Mouse (Mus musculus) left cerebral cortex, adult 2 months (tissue): Measurements from ENCODE around the gene Aadacl2. TPM values are rescaled to one million over a fixed set of nuclear protein-coding genes. Genes with fewer than 3 reads are reported as not detected.

Source experiments
- DNase-seq, 2 experiments: peaks; one replicate each; pipeline ENCODE4 v3.0.0; 2021 to 2022; ENCODE audit warnings: low spot score in 2 of 2, mixed read lengths in 1 of 2; ENCODE audit errors: extremely low spot score in 1 of 2
- H3K27ac ChIP-seq: fragments of 200-600 bp; 2 replicates; pipeline ENCODE4 v1.8.1; 2022
- H3K4me3 ChIP-seq: fragments of 200-600 bp; 2 replicates; pipeline ENCODE4 v1.8.1; 2022
- CTCF ChIP-seq: fragments of 200-600 bp; IDR thresholded peaks from 2 replicates; pipeline ENCODE4 v1.8.1; 2022; ENCODE audit warnings: antibody characterized with exemption, mild to moderate bottlenecking, moderate library complexity
- intact Hi-C: fragments of 180-260 bp; cut with DNase I; formaldehyde crosslinking; loops from one replicate; pipeline ENCODE4 v1.15.1; 2025
- long read RNA-seq, 2 experiments: library from polyadenylated mRNA; stranded (forward); transcript quantifications; one replicate each; pipeline ENCODE4 v2.0.0; 2021; ENCODE audit warnings: borderline mapping rate in 2 of 2
- total RNA-seq, 2 experiments: library from RNA; stranded (reverse); gene quantifications; 2 replicates each; pipeline ENCODE4 v1.2.3; 2021

Gene Aadacl2
- not detected for total RNA-seq
- long read RNA-seq, experiment 1 = 0 reads
- long read RNA-seq, experiment 2 = 0 reads

DNA sequence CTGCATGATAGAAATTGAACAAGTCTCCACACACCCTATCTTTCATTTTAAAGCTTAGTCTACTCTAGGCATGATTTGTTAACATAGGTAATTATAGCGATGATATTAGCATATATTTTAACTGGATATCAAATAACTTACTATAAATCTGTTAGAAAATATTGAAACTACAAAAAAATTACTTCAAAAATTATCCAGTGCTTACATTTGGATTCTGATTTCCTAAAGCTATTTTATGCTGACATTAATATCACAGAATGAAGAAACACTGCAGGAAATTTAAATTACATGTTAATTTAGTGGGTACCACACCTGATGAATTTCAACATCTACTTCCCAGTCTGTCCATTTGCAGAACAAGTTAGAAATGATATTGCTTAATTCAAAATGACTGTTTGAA, at the start of gene Aadacl2:
TSS of gene Aadacl2 (plus strand) at position 301 of the 400 bp plus-strand sequence.
- H3K27ac ChIP-seq = no peak within 1 kb of the TSS
- DNase-seq = no peak
- TF ChIP-seq CTCF = no peak
- no peak within 1 kb of the TSS for H3K4me3 ChIP-seq
- intact Hi-C loops = no loop called here

DNA sequence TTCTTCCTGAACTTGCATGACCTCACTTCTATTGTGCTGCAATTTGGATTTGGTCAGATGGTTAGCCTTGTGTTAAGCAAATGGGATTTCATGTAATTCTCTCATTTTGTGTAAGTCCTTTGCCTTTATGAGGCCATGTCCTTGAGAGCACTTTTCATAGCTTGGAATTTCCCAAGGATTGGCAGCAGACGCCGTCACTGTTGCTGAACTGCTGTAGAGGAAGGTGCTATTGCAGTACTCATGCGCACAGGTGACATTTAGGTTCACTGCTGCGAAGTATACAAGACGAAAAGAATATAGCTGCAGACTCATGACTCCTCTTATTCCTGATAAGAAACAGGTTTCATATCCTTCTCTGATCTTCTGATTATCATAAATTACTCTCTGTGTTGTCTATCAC, 35.7 kb upstream of the Aadacl2 start:
- no peak for DNase-seq
- H3K4me3 ChIP-seq = no peak overlapping the region
- intact Hi-C loops = no loop called here
- H3K27ac ChIP-seq = no peak overlapping the region
- TF ChIP-seq CTCF = no peak

GRCm38 (mm10) chr3:59974591-59974990, 32.0 kb upstream of the Aadacl2 start:
- no peak overlapping the region for H3K27ac ChIP-seq
- intact Hi-C loops = no loop called here
- H3K4me3 ChIP-seq = no peak overlapping the region
- no peak for DNase-seq
- TF ChIP-seq CTCF = no peak

DNA sequence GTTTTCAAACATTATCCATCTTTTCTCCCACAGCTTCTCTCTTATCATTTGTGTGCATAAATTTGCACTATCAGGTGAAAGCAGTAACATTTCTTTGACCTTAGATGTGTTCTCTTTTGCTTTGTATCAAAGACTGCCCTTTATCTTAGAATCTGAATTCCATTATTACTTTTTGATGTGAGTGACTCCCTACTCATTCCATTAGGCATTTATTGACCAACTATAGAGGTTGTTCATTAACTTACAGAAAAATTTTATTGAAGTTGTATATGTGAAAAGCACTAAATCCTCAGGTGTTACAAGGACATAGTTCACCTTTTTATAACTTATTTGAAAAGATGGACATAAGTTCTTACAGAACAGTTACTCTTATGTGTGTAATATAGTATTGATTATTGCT, 2.9 kb upstream of the Aadacl2 start:
- no peak for DNase-seq
- no peak for TF ChIP-seq CTCF
- Histone ChIP-seq H3K4me3 (no peak overlapping the region), H3K27ac (no peak overlapping the region)
- intact Hi-C loops = no loop called here

DNA sequence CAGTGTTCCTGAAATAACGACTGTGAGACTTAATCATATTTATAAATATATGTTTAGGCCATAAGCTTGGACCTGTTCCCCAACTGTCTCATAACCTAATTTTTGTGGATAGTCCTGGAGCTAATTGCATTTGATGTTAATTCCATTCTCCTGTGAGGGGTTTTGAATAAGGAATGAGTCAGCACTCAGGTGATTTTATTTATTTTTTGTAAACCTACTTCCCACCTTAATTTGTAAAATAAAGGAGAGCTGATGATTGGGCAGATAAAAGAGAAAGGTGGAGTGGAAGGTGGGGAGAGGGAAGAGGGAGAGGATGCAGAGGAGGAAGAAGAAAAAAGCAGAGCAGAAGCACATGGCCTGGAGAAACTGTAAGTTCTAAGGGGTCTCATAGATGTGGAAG, 18.9 kb downstream of the Aadacl2 start, which contains the start of gene Aadac:
TSS of gene Aadac (plus strand) at position 301 of the 400 bp plus-strand sequence.
- DNase-seq = no peak
- no peak within 1 kb of the TSS for H3K4me3 ChIP-seq

DNA sequence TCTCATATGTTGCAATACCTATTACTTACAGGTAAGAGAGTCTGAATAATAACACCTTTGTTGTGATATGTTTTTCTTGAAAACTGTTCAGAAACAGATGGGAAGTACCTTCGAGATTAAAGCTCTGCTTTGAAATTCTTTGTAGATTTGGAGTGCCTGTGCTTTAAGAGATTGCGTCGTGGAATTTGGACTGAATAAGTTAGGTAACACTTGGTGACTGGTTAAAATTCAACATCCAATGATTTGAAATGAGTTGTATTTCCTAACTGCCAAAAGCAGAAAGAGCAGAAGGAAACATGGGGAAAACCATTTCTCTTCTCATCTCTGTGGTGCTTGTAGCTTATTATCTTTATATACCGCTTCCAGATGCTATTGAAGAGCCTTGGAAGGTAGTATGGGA, 25.0 kb downstream of the Aadacl2 start:
- DNase-seq = no peak
- TF ChIP-seq CTCF = no peak
- H3K4me3 ChIP-seq = no peak overlapping the region
- no peak overlapping the region for H3K27ac ChIP-seq
- intact Hi-C loops = no loop called here

More for the DNA sequence above, 18.9 kb downstream of the Aadacl2 start, which contains the start of gene Aadac:
- intact Hi-C loops = no loop called here
- H3K27ac ChIP-seq = no peak within 1 kb of the TSS
- TF ChIP-seq CTCF = no peak

GRCm38 (mm10) chr3:60046221-60046913, 39.8 kb downstream of the Aadacl2 start:
- intact Hi-C loops = no loop called here
- no peak for TF ChIP-seq CTCF
- Histone ChIP-seq H3K27ac (no peak overlapping the region), H3K4me3 (no peak overlapping the region)
- DNase-seq = no peak

GRCm38 (mm10) chr3:60053231-60053927, 46.8 kb downstream of the Aadacl2 start:
- H3K27ac ChIP-seq = no peak overlapping the region
- intact Hi-C loops = no loop called here
- DNase-seq = no peak
- H3K4me3 ChIP-seq = no peak overlapping the region
- no peak for TF ChIP-seq CTCF

- intact Hi-C loops = no loop called here
- no peak overlapping the region for H3K27ac ChIP-seq
- no peak for DNase-seq
- TF ChIP-seq CTCF = no peak
- no peak overlapping the region for H3K4me3 ChIP-seq
Observed at GRCm38 (mm10) chr3:60053931-60054330, 47.4 kb downstream of the Aadacl2 start.

- intact Hi-C loops = loop anchor here (5.0 kb wide), 3 partner anchors 184 to 934 kb away; no protein-coding TSS in a partner anchor
- H3K27ac ChIP-seq = no peak overlapping the region
- DNase-seq = no peak
- H3K4me3 ChIP-seq = no peak overlapping the region
- peak; percentile 72 for TF ChIP-seq CTCF
Observed at GRCm38 (mm10) chr3:60056451-60056850, 49.9 kb downstream of the Aadacl2 start.

DNA sequence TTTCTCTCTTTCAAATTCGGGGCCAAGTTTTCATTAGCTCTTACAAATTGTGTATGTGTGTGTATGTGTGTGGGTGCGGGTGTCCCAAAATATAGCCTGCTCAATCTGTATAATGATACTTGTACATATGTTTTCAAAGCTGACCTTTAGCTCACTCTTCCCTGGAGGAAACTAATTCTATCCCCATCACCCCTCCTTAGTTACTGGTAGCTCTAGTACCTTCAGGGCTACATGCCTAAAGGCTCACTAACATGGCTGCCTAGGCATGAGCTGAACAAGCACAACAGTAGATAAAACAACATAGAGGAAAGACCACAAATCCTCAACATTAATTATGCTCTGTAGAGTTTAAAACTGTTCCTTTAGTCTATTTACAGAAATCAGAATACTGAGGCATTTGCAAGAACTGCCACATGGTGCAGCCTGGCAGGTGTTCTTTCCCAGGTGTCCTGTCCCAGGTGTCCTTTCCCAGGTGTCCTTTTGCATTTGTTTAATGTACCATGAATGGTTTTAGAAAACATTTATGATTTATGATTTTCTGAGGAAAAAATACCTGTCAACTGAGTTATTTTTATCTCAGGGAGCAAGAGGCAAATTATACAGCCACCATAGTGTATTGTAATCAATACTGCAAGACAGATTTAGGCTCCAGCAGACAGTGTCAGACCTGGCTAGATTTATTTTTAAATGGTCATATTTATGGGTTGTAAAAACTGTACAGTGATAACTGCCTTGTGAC, 50.7 kb downstream of the Aadacl2 start:
- intact Hi-C loops = loop anchor here (5.0 kb wide), 3 partner anchors 185 to 935 kb away; no protein-coding TSS in a partner anchor
- no peak for TF ChIP-seq CTCF
- Histone ChIP-seq H3K4me3 (no peak overlapping the region), H3K27ac (no peak overlapping the region)
- DNase-seq = no peak

- H3K27ac ChIP-seq = no peak overlapping the region
- no peak for DNase-seq
- intact Hi-C loops = loop anchor here (5.0 kb wide), 3 partner anchors 185 to 935 kb away; no protein-coding TSS in a partner anchor
- no peak for TF ChIP-seq CTCF
- no peak overlapping the region for H3K4me3 ChIP-seq
Observed at GRCm38 (mm10) chr3:60057809-60058082, 51.2 kb downstream of the Aadacl2 start.

Other genes starting within 250 kb of the Aadacl2 start
- not detected for gene Gm8298, start 145.7 kb upstream of the Aadacl2 start, total RNA-seq
- not detected for gene C130079G13Rik, start 81.5 kb upstream of the Aadacl2 start, total RNA-seq
- not detected for gene Aadac, start 19.0 kb downstream of the Aadacl2 start, total RNA-seq
- not detected for gene Sucnr1, start 75.1 kb downstream of the Aadacl2 start, total RNA-seq